Mouse (Mus musculus) MEL-GATA-1-ER (cell line): ENCODE results near the gene Tns4.

Source experiments
- DNase-seq: peaks from one replicate; pipeline ENCODE4 v3.0.0-alpha.2; 2012; ENCODE audit warnings: low read depth; ENCODE audit errors: extremely low read depth

The Tns4 gene

DNA sequence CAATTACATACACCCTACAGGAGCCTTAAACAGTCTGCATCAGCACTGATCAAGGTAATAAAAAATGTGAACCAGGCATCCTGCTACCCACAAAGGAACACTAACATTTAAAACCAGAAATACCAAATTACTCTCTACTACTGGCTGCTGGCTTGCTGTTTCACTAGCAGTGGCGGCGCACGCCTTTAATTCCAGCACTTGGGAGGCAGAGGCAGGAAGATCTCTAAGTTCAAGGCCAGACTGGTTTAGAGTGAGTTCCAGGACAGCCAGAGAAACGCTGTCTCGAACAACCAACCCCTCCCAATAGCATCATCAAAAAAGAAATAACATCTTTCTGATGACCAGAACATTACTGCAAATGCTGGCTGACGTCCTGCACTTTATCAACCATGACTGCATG, 69.3 kb downstream of the Tns4 start:
- DNase-seq, result no peak
